Mouse (Mus musculus): ENCODE results near the gene Casp9. TPM values are rescaled to one million over a fixed set of nuclear protein-coding genes. Genes with fewer than 3 reads are reported as not detected.

Casp9 gene
- polyA plus RNA-seq (2015; fragmentation: Nextera tagmentation; extraction: Ambion mirVana): 6.3 and 7.4 TPM in 2 replicates

GRCm38 (mm10) chr4:141793282-141794151 is at the start of gene Casp9:
Gene Casp9, plus strand, starts transcription at chr4:141793612.
- Histone ChIP-seq H3K36me3 (replicated peaks; ENCODE audit: insufficient read depth, low read length) (peaks cover 16% of the 10 kb centered on the region), H3K9ac (replicated peaks) (peak within 1 kb of the TSS; percentile 48), H3K27me3 (ENCODE audit: insufficient read depth, low read length) (no peaks in the 10 kb centered on the region), H3K9me3 (ENCODE audit: low read length) (no peaks in the 10 kb centered on the region), H3K4me1 (ENCODE audit: insufficient read depth) (peaks cover 39% of the 10 kb centered on the region), H3K27ac (ENCODE audit: low read depth) (peak within 1 kb of the TSS; percentile 81), H3K4me2 (ENCODE audit: low read depth, low read length) (peak within 1 kb of the TSS; percentile 76), H3K4me3 (ENCODE audit: low read depth, low read length) (peak within 1 kb of the TSS; percentile 51)
- DNase-seq (peak; percentile 98), ATAC-seq (peak; percentile 73)
- under 1% methylated on average over 70 of the region's 80 CpGs for WGBS (ENCODE audit: insufficient replicate concordance)
- TF ChIP-seq EP300 (IDR thresholded peaks at IDR 0.05; ENCODE audit: low read depth) (peak; percentile 56; the same call in 1 of the 2 replicates), CTCF (IDR thresholded peaks at IDR 0.05; ENCODE audit: low read depth) (peak; percentile 23; the same call in 1 of the 2 replicates)

GRCm38 (mm10) chr4:141746578-141747346 is 46.6 kb upstream of the Casp9 start, which contains the start of gene Agmat:
Gene Agmat, plus strand, starts transcription at chr4:141746672.
- 26% methylated on average over 25 of the region's 25 CpGs for WGBS (ENCODE audit: insufficient replicate concordance)
- TF ChIP-seq CTCF (IDR thresholded peaks at IDR 0.05; ENCODE audit: low read depth): no peak
- TF ChIP-seq EP300 (IDR thresholded peaks at IDR 0.05; ENCODE audit: low read depth): no peak
- Histone ChIP-seq H3K36me3 (replicated peaks; ENCODE audit: insufficient read depth, low read length) (no peaks in the 10 kb centered on the region), H3K9me3 (ENCODE audit: low read length) (no peaks in the 10 kb centered on the region), H3K9ac (replicated peaks) (peak within 1 kb of the TSS; percentile 70), H3K27ac (ENCODE audit: low read depth) (peak within 1 kb of the TSS; percentile 90), H3K4me2 (ENCODE audit: low read depth, low read length) (peak within 1 kb of the TSS; percentile 58), H3K27me3 (ENCODE audit: insufficient read depth, low read length) (no peaks in the 10 kb centered on the region), H3K4me1 (ENCODE audit: insufficient read depth) (peaks cover 12% of the 10 kb centered on the region; the same call in 1 of the 2 replicates), H3K4me3 (ENCODE audit: low read depth, low read length) (peak within 1 kb of the TSS; percentile 47)
- ATAC-seq (no peak), DNase-seq (peak; percentile 52)

DNA sequence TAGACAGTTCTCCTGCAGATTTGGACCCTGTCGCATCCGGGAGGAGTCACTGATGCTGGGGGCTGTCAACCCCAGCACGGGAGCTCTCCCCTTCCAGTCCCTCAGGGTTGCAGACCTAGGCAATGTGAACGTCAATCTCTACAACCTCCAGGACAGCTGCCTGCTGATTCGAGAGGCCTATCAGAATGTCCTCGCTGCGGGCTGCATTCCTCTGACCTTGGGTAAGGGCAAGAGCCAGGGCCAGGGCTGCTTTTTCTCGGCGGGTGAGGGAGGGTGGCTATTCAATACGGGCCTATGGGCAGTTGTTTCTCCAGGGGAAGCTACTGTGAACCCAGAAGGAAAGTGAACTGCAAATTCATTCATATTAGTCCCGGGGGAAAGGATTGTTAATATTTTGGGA is 43.9 kb upstream of the Casp9 start:
- H3K4me3 ChIP-seq (ENCODE audit: low read depth, low read length): peak overlapping the region; percentile 10; the same call in 1 of the 2 replicates
- ATAC-seq (peak; percentile 26; the same call in 1 of the 2 replicates), DNase-seq (peak; percentile 55)
- peaks cover 19% of the 10 kb centered on the region for H3K4me1 ChIP-seq (ENCODE audit: insufficient read depth)
- TF ChIP-seq EP300 (IDR thresholded peaks at IDR 0.05; ENCODE audit: low read depth) (no peak), CTCF (IDR thresholded peaks at IDR 0.05; ENCODE audit: low read depth) (no peak)
- peak overlapping the region; percentile 89 for H3K27ac ChIP-seq (ENCODE audit: low read depth)
- no peaks in the 10 kb centered on the region for H3K36me3 ChIP-seq (replicated peaks; ENCODE audit: insufficient read depth, low read length)
- 44% methylated on average over 11 of the region's 11 CpGs for whole genome bisulfite sequencing (ENCODE audit: insufficient replicate concordance)
- H3K27me3 ChIP-seq (ENCODE audit: insufficient read depth, low read length): no peaks in the 10 kb centered on the region
- H3K4me2 ChIP-seq (ENCODE audit: low read depth, low read length): peak overlapping the region; percentile 55
- H3K9me3 ChIP-seq (ENCODE audit: low read length): no peaks in the 10 kb centered on the region
- H3K9ac ChIP-seq (replicated peaks): peak overlapping the region; percentile 34

DNA sequence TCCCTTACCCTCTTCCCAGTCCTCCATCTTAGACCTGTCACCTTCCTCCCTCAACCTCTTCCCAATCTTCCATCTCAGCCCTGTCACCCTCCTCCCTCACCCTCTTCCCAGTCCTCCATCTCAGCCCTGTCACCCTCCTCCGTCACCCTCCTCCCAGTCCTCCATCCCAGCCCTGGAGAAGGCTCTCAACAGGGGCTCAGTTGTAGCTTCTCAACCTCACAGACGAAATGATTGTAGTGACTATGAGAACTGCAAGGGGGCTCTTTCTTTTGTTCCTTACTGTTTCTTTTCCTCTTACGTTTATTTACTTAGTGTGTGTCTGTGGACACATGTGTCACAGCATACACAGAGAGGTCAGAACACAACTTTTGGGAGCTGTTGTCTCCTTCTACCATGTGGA is 42.6 kb upstream of the Casp9 start:
- Histone ChIP-seq H3K4me2 (ENCODE audit: low read depth, low read length) (peak overlapping the region; percentile 61; the same call in 1 of the 2 replicates), H3K27me3 (ENCODE audit: insufficient read depth, low read length) (no peaks in the 10 kb centered on the region), H3K27ac (ENCODE audit: low read depth) (peak overlapping the region; percentile 96), H3K4me1 (ENCODE audit: insufficient read depth) (peaks cover 19% of the 10 kb centered on the region), H3K36me3 (replicated peaks; ENCODE audit: insufficient read depth, low read length) (no peaks in the 10 kb centered on the region), H3K9me3 (ENCODE audit: low read length) (no peaks in the 10 kb centered on the region), H3K9ac (replicated peaks) (peak overlapping the region; percentile 13; the same call in 1 of the 2 replicates), H3K4me3 (ENCODE audit: low read depth, low read length) (no peak overlapping the region)
- 75% methylated on average over 3 of the region's 3 CpGs for WGBS (ENCODE audit: insufficient replicate concordance)
- DNase-seq (no peak), ATAC-seq (no peak)
- no peak for TF ChIP-seq EP300 (IDR thresholded peaks at IDR 0.05; ENCODE audit: low read depth)
- TF ChIP-seq CTCF (IDR thresholded peaks at IDR 0.05; ENCODE audit: low read depth): no peak

- 0 out of 2 replicates have a peak overlapping the region, but pooled peaks have one; percentile 4 for H3K4me3 ChIP-seq (ENCODE audit: low read depth, low read length)
- 20% methylated on average over 4 of the region's 4 CpGs for WGBS (ENCODE audit: insufficient replicate concordance)
- ATAC-seq: peak; percentile 88
- TF ChIP-seq CTCF (IDR thresholded peaks at IDR 0.05; ENCODE audit: low read depth): no peak
- TF ChIP-seq EP300 (IDR thresholded peaks at IDR 0.05; ENCODE audit: low read depth): peak; percentile 98
- no peaks in the 10 kb centered on the region for H3K27me3 ChIP-seq (ENCODE audit: insufficient read depth, low read length)
- peaks cover 19% of the 10 kb centered on the region for H3K4me1 ChIP-seq (ENCODE audit: insufficient read depth)
- peak; percentile 43 for DNase-seq
- H3K36me3 ChIP-seq (replicated peaks; ENCODE audit: insufficient read depth, low read length): no peaks in the 10 kb centered on the region
- H3K27ac ChIP-seq (ENCODE audit: low read depth): peak overlapping the region; percentile 96
- H3K4me2 ChIP-seq (ENCODE audit: low read depth, low read length): peak overlapping the region; percentile 61
- H3K9ac ChIP-seq (replicated peaks): peak overlapping the region; percentile 31
- H3K9me3 ChIP-seq (ENCODE audit: low read length): no peaks in the 10 kb centered on the region
These were observed 41.9 kb upstream of the Casp9 start for GRCm38 (mm10) chr4:141751419-141752075.

Measured in liver, postnatal 0 days (tissue).